Mouse (Mus musculus): ENCODE measurements around the gene Rnf38. TPM values are rescaled to one million over a fixed set of nuclear protein-coding genes. Genes with fewer than 3 reads are reported as not detected.

Gene Rnf38
- 10 to 100 TPM; 23.1 to 29.5 (median 27.6) TPM for polyA plus RNA-seq (2017; shearing (Covaris generic))

DNA sequence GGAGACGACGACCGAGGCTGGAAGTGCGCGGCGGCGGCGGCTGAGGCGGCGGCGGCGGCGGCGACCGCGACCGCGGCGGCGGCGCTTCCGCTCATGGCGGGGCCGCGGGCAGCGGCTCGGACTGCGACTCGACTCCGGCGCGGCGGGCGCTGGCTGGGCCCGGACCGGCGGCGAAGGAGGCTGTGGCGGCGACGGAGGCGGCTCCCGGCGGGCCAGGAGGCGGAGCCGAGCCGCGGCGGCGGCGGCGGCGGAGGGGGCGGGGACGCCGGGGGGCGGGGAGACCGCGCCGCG lies at the start of gene Rnf38:
Rnf38 (minus strand) TSS at position 77 of the 291 bp plus-strand sequence.
- no peak for ATAC-seq

DNA sequence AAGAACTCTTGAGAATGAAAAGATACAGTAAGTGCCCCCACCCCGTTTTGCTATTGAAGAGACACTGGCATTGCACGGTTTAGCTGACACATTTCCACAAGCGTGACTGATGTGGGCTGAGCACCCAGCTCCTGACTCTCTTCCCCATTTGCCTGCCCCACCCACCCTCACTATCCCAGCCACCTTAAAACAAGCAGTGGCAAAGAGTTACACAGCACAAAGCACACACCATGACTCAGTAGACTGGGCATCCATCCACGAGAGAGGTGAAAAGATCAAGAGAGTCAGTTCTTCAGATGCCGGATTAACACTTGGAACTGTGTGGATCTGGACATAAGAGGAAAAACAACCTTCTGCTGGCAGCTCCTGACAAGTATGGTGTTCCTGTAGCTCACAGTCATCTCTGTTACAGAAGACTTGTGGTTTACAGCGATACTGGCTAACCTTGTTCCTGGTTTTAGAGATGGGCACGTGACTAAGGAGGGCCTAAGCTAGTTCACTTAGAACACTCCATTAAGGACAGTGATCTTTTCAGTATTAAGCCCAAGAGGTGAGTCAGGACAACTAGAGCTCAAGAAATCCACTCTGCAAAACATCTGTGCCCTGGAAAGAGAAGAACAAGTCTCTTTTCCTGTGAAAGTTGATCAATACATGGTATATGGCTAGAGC lies 48.1 kb upstream of the Rnf38 start:
- no peak for ATAC-seq

DNA sequence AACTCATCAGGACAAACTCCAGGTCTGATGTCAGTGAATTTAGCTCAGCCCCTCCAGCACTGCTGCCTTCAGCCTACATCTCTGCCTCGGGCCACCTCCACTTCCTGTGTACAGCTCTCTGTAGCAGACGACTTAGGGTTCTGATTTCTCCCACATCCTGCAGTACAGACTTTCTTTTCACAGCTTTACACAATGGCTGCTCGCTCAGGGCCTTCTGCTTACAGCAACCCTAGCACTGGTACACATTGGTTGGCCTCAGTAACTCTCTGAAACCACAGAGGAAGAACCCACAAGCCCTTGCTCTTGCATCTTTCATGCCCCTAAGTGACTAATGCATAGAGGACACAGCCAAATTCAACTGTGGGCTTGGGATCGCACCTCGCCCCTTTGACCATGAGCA lies 37.5 kb upstream of the Rnf38 start:
- ATAC-seq: peak; percentile 97

DNA sequence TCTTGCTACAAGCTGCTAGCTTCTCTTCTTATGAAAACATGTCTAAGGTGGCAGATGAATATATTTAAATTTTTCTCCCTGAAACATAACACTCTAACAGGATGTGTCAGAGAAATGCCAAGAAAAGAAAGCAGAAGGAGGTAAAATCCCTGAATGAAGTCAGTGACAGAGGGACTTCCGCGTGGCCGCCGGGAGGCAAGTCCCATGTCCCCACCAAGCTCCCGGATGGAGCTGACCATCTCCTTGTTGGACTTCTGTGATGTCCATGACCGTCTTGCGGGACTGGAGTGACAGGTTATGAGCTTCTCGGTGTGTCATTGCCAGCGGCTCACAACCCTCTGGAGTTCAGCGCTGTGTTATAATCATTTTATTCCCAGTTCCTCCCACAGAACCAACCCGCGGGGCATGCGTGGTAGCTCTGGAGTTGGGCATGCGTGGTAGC lies 35.8 kb upstream of the Rnf38 start:
- no peak for ATAC-seq

DNA sequence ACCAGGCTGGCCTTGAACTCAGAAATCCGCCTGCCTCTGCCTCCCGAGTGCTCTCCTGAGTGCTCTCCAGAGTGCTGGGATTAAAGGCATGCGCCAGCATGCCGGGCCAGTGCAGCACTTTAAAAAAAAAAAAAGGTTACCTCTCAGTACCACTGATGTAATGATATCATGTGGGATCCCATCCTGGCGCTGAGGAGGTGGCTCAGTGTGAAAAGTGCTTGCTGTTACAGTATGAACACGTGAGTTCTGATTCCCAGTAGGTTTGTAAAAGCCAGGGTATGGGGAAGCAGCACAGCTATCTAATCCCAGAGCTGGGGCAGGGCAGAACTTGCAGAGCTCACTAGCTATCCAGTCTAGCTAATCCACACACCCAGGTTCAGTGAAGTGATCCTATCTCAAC lies 33.8 kb upstream of the Rnf38 start:
- no peak for ATAC-seq

DNA sequence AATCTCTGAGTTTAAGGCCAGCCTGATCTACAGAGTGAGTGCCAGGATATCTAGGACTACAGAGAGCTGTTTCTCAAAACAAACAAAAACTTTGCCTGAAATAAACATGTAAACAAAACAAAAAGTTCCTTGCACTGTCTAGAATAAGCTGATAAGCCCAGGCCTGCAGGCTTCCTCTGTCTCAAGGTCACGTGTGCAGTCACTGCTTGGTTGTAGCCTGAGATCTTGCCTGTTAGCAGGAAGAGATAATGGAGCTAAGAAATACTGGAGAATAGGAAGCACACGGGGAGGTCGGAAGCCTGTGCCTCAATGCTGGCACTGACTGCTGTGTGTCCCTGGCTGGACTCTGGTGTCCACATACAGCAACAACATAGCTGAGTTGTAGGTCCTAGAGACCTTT lies 31.9 kb upstream of the Rnf38 start:
- no peak for ATAC-seq

DNA sequence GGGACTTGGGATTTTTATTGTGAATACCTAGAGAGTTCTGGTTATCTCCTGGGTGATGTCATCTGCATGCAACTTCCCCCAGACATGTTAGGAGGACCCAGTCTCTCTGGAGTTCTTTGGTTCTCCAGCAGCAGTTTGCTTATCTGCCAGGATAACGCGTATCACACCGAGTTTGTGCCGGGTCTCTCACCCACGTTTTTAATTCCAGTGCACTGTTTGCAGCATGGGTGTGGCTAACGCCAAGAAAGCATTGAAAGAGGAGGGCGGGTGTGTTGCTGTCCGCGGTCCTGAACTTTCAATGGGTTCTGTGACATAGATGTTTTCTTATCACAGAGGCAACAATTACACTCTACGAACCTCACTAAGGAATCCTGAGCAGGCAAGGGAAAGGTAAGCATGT lies 26.7 kb upstream of the Rnf38 start:
- no peak for ATAC-seq

DNA sequence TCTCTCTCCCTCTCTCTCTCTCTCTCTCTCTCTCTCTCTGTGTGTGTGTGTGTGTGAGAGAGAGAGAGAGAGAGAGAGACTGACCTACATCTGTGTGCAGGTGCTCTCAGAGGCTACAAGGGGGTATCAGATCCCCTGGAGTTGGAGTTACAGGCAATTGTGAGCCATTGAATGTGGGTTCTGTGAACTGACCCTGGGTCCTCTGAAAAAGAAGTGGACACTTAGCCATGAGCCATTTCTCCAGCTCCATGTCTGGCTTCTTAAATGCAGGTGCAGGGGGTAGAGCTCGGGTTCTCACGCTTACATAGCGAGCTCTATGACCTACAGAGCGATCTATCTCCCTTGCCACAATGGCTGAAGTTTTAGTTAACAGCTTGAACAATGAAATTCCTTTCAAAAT lies 25.5 kb upstream of the Rnf38 start:
- no peak for ATAC-seq

DNA sequence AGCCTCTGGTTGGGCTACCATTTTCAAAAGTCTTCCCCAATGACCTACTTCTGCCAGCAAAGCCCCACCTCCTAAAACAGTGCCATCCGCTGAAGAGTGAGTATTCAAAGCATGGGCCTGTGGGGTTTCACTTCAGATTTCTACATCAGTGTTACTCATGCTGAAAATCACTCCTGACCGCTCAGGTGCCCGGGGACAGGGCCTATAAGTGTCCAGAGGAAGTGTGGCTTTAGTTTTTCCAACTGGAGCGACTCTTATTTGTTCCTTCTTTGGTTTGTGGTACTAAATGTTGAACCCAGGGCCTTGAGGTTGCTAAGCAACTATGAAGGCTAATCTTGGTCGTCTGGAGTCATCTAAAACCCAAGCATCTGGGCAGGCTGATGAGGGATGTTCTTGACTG lies 21.0 kb upstream of the Rnf38 start:
- no peak for ATAC-seq

DNA sequence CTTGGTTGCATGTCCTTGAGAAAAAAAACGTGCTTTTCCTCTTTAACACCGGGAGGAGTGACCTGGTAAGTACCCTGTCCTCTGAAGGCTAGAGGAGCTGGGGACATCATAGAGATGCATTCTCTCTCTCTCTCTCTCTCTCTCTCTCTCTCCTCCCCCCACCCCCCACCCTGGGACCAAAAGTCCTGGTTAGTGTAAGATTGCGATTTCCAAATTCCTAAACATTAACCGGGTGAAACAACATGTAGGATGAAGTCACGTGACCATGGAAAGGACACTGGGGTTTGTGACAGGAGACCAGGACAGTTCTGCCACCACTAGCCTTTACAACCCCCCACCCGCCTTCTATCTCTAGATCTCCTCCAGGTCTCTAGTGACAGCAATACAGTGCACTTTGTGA lies 19.6 kb upstream of the Rnf38 start:
- ATAC-seq: no peak

DNA sequence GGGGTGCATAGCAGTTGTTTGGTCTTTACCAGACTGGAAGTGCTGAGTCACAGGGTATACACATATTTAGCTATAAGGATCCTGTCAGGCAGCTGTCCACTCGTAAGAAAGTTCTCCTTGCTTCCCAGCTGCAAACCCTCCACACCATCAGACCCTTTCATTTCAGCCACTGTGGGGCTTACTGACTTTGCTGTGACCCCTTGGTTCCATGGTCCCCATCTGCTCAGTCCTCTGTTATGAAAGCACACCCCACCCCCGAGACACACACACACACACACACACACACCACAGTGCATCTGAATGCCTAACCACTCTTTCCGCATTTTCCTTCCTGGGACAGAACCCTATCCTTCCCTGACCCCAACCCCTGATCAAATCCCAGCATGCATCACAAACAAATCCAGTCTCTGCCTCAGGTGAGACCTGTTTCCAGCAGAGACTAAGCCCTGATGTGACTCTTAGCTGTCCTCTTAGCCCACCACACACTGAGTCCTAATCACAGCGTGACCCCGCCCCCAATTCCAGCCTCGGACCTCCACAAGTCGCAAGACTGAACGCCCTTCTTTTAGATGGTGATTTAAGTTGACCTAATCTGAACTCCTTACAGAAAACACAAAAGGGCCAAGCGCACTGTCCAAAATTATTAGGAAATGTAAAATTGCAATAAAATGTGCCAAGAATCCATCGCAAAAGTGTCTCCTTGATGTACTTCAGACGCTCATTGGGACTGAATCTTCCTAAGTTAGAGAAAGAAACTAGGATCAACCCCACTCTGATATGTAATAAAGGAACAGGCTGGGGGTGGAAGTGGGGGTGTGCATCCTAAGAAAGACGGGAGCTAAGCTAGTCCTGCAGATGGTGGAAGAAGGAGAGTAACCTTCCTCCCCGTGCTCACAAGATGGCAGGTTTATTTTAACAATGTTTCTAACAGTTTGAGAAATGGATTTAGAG lies 18.7 kb upstream of the Rnf38 start:
- no peak for ATAC-seq

DNA sequence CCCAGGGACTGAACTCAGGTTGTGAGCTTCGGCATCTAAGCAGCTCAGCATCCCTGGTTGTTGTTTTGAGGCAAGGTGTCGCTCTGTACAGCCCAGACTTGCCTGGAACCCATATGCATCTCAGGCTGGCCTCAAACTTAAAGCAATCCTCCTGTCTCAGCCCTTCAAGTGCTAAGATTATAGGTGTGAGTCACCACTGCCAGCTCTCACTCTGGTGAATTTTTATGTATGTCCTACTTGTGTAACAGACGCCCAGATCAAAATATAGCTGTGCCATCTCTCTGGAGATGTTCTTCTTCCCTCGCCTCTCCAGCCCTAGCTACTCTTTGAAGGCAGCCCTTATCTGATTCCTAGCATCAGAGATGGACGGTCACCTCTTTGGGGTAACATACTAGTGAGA lies 17.9 kb upstream of the Rnf38 start:
- no peak for ATAC-seq

DNA sequence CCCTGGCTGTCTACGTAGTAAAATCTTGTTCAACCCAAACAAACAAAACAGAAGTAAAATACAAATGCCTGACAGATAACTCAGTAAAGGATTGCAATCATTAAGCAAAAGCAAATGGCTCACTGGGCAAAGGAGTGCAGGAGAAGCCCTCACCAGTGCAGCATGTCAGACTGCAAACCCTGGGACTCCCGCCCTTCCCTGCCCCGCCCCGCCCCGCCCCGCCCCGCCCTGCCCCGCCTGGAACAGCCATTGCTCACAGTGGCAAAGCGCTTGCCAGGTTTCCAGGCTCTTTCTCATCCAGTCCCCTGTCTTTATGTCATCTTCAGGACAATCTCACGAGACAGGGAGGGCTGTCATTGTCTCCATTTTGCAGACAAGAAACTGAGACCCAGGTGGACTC lies 16.1 kb upstream of the Rnf38 start:
- no peak for ATAC-seq

DNA sequence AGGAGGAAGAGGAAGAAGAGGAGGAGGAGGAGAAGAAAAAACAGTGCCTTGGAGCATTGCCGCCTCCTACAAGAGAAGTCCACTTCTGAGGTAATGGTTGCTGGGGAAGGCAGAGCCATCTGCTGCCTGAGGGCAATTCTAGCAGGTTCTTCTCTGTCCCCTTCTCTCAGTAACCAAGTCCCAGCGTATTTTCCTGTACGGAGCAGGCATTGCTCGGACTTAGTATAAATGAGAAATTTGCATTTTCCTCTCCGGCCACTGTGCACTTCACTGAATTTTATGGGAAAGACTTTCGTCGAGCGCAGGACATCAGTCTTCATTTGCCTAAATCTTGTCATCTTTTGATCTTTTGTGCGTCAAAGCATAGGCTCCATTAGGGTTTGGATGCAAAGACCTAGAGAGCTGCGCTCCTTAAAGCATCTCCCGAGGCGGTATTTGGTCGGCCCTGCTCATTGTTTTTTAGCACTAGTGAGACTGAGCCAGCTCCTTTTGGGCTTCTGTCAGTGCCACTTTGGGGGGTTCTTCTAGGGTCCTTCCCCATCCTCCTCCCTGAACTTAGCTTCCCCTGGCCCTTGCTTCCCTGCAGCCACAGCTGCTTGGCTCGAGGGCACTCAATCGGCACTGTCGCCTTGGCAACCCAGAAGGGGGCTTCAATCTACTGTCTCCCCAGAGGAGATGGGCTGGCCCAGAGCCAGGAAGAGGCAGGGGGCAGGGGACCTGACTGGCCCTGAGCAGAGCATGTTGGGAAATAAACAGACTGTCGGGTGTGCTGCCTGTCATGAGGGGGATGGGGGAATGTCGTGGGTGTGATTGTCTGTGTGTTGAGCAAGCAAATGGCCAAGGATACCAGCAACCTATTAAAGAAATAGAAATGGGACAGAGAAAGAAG lies 13.7 kb upstream of the Rnf38 start:
- no peak for ATAC-seq

DNA sequence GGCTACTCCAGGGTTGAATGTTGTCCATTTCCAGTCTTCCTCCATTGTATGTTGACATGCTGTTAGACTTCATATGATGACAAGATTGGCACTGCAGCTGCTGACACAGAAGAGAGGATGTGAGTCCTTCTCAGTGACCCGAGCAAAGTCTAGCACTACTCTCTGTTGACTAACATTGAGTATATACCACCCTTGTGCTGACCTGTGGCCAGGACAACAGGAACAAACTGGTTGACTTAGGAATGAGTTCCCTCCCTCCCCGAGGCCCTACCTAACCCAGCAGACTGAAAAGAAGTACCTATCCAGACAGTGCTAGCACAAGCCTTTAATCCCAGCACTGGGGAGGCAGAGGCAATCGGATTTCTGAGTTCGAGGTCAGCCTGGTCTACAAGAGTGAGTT lies 12.7 kb upstream of the Rnf38 start:
- no peak for ATAC-seq

DNA sequence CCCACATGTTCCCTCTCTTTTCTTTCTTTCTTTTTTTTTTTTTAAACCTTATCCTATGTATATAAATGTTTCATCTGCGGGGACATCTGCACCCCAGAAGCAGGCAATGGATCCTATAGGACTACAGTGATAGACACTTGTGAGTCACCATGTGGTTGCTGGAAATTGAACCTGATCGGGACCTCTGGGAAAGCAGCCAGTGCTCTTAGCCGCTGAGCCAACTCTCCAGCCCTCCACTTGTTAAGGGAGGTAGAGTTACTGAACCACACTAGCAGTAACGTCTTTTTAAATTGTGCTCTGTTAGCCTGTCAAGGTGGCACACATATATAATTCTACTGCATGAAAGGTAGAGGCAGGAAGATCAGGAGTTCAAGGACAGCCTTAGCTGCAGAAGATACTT lies 8.0 kb upstream of the Rnf38 start:
- no peak for ATAC-seq

DNA sequence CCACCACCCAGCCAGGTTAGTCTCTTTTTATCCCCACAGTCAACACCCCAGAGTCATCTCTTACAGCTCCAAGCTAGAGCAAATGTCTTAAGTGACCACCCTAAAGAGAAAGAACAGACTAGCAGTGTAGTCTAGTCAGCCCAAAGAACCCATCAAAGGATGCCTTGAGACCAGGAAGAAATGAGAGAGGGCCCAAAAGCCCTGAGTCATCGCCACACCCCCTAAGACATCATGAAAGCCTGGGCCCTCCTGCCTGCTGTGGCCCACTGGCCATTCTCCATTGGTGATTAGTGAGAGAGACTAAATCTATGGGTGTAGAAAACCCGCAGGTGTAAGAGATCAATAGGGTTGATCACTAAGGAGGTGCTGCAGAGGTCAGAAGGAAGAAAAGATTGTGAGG lies 2.4 kb upstream of the Rnf38 start:
- ATAC-seq: no peak

DNA sequence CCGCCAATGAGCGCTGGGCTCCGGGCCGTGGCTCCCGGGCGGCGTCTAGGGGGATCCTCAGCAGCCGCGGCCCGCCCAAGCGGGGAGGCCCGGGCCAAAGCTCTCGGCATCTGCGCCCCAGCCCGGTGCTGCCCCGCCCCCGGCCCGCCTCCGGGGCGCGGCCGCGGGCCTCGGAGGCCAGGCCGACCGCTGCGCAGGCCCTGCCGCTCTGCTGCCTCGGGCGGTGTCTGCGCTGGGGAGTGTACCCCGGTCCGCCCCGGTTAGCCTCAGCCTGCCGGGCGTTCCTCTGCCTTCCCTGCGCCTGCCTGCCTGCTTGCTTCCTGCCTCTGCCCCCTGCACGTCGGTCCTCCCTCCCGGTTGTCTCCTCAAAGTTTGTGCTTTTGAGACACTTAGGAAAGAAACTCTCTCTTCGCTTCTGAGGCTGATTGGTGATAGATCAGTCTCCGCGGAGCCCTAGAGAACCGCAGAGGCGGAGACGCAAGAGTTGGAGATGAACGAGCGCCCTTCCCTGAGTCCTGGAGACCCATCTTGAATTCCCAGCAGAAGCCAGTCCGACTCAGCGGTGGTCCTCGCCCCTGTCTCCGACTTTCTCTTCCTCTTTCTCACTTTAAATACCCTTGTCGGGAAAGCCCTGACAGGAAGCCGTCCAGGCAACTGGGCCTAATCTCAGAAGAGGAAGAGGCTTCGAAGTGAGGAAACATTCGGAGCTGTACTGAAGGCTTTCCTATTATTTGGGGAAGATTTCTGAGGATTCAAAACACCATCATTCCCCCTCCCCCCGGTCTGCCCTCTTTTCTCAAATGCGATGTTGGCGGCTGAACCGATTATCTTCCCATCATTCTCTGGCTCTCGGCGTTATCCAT lies 646 bp upstream of the Rnf38 start:
- ATAC-seq: peak; percentile 78

DNA sequence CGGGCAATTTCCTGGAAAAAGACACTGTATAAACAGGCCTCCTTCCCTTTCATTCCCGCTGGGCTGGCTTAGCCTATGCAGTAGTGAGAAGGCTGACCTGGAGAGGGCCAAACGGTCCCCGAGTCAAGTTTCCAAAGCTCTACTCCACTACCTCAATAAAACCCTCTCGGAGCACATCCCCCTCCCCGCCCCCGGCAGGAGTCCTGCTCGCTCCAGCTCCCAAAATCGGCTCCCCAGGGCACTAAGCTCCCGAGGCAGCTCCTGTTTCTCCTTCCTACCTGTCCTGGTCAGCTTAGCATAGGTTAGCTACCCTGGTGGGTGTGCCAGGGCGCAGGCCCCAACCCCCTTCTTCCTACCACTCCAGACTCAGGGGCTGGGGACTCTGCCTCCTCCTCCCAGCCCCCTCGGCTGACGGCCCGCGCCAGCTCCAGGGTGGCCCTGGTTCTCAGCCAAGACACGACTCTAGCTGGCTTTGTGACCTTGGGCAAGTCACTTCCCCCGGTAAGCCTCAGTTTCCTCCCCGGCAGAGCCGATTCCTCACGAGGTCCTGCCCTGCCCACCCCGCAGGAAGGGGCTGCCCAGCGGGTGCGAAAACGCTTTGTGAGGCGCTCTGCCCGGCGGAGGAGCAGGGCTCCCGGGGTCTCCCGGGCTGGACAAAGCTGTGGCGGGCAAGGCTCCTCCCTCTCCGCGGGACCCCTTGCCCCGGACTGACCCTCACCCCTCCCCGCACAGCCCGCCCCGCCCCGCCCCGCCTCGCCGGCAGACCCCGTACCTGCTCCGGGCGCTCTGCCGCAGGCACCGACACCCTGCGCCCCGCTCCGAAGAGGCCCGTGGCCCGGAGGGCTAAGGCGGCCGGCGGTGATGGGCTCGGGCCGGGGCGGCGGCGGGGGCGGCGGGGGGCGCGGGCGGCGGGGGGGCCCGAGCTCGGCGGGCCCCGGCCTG lies 547 bp downstream of the Rnf38 start:
- ATAC-seq: peak; percentile 11

DNA sequence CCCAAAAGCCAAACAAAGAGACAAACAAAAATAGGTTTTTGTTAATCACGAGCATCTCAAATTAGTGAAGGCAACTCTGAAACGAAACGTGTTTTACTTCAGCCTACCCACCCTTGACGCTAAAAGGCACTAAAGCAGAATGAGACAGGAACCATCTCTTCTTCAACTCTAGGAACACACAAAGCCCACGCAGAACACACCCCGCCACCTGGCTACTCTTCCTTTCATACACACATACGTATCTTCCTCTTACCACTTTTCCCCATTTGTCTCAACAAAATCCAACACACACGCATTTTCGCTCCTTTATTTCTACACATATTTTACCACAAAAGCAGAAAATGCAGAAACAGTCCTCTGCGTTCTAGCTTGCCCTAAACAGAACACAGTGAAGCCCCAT lies 8.5 kb downstream of the Rnf38 start:
- ATAC-seq: no peak

DNA sequence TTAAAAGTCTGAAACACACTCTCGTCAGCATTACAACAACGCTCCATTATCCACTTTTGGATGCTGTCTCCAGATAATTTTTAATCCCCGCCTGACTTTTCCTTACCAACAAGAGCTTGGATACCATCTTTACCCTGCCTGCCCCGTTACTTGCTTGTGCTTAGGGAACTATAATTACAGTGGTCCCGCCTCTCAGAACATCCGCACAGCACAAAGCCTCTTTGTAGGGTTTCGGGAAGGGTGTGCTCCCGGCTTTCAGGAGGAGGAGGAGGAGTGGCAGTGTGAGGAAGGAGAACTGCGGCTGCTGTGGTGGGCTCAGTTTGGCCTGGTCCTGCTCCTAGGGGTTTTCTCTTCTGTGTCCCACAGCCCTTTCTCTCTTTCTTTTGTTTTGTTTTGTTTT lies 9.4 kb downstream of the Rnf38 start:
- ATAC-seq: no peak
